In the genomic region with DNA sequence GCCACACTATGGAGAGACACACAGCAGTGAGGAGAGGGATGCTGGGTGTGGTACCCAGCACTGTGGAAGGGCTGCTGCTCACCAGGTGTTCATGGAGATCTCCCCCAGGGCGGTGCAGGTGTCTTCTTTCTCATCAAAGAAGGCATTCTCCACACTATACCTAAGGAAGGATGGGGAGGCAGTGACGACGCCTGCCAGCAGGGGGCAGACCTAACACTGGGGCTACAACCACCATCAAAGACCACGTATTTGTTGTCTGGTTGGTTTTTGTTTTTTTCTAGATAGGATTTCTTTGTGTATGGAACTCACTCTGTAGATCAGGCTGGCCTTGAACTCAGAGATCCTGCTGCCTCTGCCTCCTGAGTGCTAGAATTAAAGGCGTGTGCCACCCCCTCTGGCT, we compare ENCODE assay signal across 8 mouse cellular contexts. TPM values are rescaled to one million over a fixed set of nuclear protein-coding genes. Genes with fewer than 3 reads are reported as not detected.
DNase-seq lines count a peak whose midpoint lies in the region; ATAC-seq lines count a peak whose summit lies in the region.

No protein-coding gene starts in this region.

- H3K9ac ChIP-seq in kidney, embryonic 14.5 days (ENCODE audit: low read depth, low read length) = no peak overlapping the region

- DNase-seq in kidney, adult 11 months = peak; percentile 30
- DNase-seq in CD4-positive, CD25-positive, alpha-beta regulatory T cell, adult 2 months (ENCODE audit: low read depth, low spot score) = peak; percentile 88
- DNase-seq in Muller cell, postnatal 12 days (ENCODE audit: inconsistent ontology term) = peak; percentile 25
- peak; percentile 58 for DNase-seq in gastrocnemius, postnatal 10 days
- peak; percentile 38 to 47 for DNase-seq in lung, adult 18-20 months
- DNase-seq in spleen, postnatal 4 days (ENCODE audit: low spot score in 2 of 2) = peak; percentile 73 to 92
- DNase-seq in right cerebral cortex, postnatal 36 days (ENCODE audit: low spot score in 2 of 2) = no peak

- 66% methylated on average over 5 of the region's 5 CpGs for WGBS in kidney, embryonic 14.5 days

- H3K9me3 ChIP-seq in kidney, embryonic 14.5 days (ENCODE audit: control insufficient read depth, low read length) = no peaks in the 10 kb centered on the region

- H3K4me1 ChIP-seq in kidney, embryonic 14.5 days (ENCODE audit: control insufficient read depth, insufficient read depth, low read length) = no peaks in the 10 kb centered on the region; the same call in 1 of the 2 replicates

- H3K4me2 ChIP-seq in kidney, embryonic 14.5 days (replicated peaks; ENCODE audit: low read depth, low read length) = no peak overlapping the region

- H3K36me3 ChIP-seq in kidney, embryonic 14.5 days (ENCODE audit: control insufficient read depth, insufficient read depth, low read length) = peaks cover 99% of the 10 kb centered on the region

- H3K27me3 ChIP-seq in kidney, embryonic 14.5 days (ENCODE audit: control insufficient read depth, insufficient read depth, low read length) = no peaks in the 10 kb centered on the region

- no peak for ATAC-seq in kidney, embryonic 14.5 days (ENCODE audit: low FRiP score, low TSS enrichment)

- no peak overlapping the region for H3K27ac ChIP-seq in kidney, embryonic 14.5 days (ENCODE audit: low read depth, low read length)

- H3K4me3 ChIP-seq in kidney, embryonic 14.5 days (ENCODE audit: low read length) = no peak overlapping the region

RNA-seq across cellular contexts. Expression of gene Ipo4, which starts 6.4 kb away (rescaled TPM):
- polyA plus RNA-seq in kidney, embryonic 14.5 days (2014; fragmentation: Nextera tagmentation; extraction: Ambion mirVana) = 101 and 119 TPM in 2 replicates
- 10 to 100 TPM; 68.3 to 77.1 TPM for total RNA-seq in gastrocnemius, postnatal 10 days (2021)

RNA-seq across cellular contexts. Expression of gene Gm49378, which starts 8.4 kb away (rescaled TPM):
- 3.4 TPM in 2 replicates for polyA plus RNA-seq in kidney, embryonic 14.5 days (2014; fragmentation: Nextera tagmentation; extraction: Ambion mirVana)
- total RNA-seq in gastrocnemius, postnatal 10 days (2021) = 1 to 10 TPM; 1.1 to 2.7 TPM

RNA-seq across cellular contexts. Expression of gene Rec8, which starts 11.5 kb away (rescaled TPM):
- 17.5 and 25.1 TPM in 2 replicates for polyA plus RNA-seq in kidney, embryonic 14.5 days (2014; fragmentation: Nextera tagmentation; extraction: Ambion mirVana)
- total RNA-seq in gastrocnemius, postnatal 10 days (2021) = under 1 TPM; 0.56 to 0.70 TPM

RNA-seq across cellular contexts. Expression of gene Tm9sf1, which starts 14.3 kb away (rescaled TPM):
- 76.3 and 117 TPM in 2 replicates for polyA plus RNA-seq in kidney, embryonic 14.5 days (2014; fragmentation: Nextera tagmentation; extraction: Ambion mirVana)
- 10 to 100 TPM; 29.2 to 33.2 TPM for total RNA-seq in gastrocnemius, postnatal 10 days (2021)

RNA-seq across cellular contexts. Expression of gene Tssk4, which starts 20.7 kb away (rescaled TPM):
- 0.72 and 0.77 TPM in 2 replicates for polyA plus RNA-seq in kidney, embryonic 14.5 days (2014; fragmentation: Nextera tagmentation; extraction: Ambion mirVana)
- total RNA-seq in gastrocnemius, postnatal 10 days (2021) = 1 to 10 TPM in 1 of 2 experiments, under 1 TPM in 1; 0.54 to 1.1 TPM

Comparison
In these comparisons a context has a peak if more than half of its experiments do, and no peak if none do; other contexts are left out.
1. DNase-seq: peak in kidney, adult 11 months (single experiment), CD4-positive, CD25-positive, alpha-beta regulatory T cell, adult 2 months (single experiment), Muller cell, postnatal 12 days (single experiment), gastrocnemius, postnatal 10 days (single experiment), lung, adult 18-20 months (2 of 2) and spleen, postnatal 4 days (2 of 2); none in right cerebral cortex, postnatal 36 days (0 of 2).